Mouse (Mus musculus) adrenal gland, postnatal 14 days (tissue): ENCODE data around the gene Bbs12. TPM values are rescaled to one million over a fixed set of nuclear protein-coding genes. Genes with fewer than 3 reads are reported as not detected.

ENCODE experiments used
- DNase-seq: peaks from one replicate; pipeline ENCODE4 v3.0.0; 2021; ENCODE audit warnings: mixed read lengths
- total RNA-seq: library from RNA; stranded (reverse); gene quantifications from 2 replicates; pipeline ENCODE4 v1.2.3, GENCODE M21; 2021

Gene Bbs12
- total RNA-seq, 1 experiment from 2014 or later: 4.0 TPM

DNA sequence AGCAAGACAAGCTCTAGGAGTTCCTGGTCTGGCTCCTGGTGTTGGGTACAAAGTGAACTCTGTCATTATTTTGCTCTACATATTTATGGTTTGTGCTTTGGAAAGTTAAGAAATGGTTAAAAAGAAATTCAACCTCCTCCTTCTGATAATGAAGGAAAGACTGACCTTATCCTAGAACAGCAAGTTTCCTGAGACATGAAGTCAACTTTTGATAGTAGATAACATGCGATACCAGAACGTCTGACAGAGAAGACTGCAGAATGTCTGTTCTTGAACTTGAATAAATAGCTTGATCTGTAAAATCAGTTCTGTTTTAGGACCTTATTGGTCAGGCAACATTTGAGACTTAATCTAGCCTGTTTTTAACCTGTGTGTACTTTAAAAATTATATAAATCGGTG, 14.3 kb downstream of the Bbs12 start:
- DNase-seq: no peak

DNA sequence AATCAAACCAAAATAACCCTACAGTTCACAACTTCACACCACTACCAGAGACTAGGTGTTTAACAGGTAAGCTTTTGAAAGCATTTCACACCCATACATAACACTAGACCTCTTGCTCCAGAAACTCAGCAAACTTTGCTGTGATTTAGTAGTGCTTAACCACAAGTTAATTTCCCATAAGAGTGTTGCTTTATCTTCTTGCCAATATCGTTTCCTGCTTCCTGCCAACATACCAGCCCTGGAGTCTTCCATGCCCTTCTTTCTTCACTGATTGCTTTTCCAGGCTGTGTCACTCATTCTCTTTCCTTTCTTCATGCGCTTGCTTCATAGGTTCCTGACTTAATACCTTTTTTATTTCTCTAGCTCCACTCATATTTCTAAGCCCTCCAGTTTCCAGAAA, 16.1 kb downstream of the Bbs12 start:
- no peak for DNase-seq

DNA sequence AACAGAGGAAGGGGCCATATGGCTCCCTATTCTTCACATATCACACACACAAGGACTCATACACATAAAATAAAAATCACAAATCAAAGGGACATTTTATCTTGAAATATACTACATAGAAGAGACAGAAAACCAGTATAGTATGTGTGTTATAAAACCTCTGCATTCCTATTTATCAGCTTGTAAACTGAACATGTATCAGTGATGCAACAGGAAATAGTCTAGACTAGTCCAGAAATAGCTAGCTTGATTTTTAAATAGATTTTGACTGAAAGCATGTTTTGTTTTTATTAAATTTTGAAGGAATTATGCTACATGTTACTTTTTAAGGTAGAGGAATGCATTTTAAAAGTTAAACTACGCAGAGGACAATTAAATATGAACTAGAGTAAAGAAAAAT, 17.6 kb downstream of the Bbs12 start:
- DNase-seq: no peak

DNA sequence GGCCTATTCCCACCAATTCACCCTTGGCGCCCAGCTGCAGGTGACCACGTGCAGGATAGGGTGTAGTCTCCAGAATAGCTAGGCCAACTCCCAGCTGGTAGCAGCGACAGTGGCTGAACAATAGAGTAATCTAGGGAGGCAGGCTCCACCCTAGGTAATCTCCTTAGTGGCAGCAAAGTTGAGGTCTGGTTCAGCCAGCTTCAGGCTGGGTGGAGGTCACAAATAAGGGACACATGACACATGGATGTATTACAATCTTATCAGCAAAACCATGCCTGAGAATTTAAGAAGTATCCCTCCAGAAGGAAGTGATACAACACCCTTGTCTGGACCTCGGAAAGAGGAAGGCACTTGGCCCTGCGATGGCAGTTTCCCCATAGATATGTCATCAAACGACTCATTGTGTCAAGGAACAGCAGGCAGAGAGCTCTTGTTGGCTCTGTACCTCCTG, 19.7 kb downstream of the Bbs12 start:
- no peak for DNase-seq

DNA sequence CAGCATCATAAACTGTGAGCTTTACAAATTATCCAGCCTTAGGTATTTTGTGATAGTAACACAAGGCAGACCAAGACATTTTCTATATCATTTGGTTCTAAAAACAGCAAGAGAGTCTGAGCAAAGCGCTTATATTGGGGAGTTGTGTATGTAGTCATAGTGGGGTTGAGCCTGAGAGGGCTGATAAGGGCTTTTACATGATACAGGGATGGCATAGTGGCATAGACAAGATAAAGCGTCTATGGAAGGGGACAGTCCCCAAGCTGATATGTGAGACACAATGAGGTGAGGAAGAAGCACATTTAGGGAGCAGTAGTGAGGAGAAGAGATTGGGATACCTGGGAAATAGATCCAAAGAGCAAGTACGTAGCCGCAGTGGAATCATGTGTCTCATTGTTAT, 21.7 kb downstream of the Bbs12 start:
- DNase-seq: no peak

DNA sequence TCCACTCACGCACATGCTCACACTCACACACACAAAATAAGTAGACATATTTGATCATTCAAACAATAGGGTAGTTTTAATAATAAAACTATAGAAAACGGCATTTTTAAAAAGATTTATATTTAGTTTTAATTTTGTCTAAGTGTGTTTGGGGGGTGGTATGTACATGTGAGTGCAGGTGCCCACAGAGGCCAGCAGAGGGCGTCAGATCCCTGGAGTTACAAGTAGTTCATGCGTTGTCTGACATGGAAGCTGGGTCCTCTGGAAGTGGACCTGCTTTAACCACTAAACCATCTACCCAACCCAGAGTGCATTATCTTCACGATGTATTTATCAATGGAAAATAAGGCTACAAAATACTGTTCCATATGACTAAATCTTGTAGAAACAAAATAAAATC, 28.8 kb downstream of the Bbs12 start:
- DNase-seq: peak; percentile 65

DNA sequence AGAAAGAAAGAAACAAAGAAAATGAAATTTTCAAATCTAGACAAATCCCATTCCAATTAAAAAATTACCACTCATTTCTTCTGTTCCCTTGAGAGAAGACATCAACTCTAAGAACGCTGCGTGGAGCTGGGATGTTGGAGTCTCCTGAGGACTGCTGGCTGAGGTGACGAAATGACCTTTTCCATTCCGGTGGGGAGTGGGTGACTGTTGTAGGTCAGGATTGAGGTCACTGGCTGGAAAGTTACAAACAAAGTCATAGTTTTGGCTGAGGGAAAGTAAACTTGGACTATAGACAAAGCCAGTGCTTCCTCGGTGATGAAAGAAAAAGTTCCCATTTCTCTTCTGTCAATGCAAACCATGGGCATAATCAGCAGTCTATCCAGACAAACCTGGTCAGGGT, 30.5 kb downstream of the Bbs12 start:
- peak; percentile 11 for DNase-seq

DNA sequence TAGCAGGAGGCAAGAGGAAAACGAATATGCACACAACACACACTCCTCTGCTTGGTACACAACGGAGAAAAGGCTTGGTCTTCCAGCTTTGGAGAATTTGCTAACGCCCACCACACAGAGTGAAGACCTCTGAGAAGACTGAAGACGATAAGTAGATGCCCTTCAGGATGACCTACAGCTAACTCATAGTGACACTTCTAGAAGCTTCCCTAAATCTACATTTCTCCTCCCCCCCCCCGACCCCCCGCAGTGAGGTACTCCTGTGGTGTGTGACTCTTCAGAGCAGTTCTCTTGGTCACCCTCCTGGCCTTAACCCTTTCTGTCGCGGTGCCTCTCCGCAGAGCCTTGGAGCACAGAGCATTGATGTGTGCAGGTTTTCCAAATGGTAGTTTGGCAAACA, 35.3 kb downstream of the Bbs12 start:
- DNase-seq: no peak

DNA sequence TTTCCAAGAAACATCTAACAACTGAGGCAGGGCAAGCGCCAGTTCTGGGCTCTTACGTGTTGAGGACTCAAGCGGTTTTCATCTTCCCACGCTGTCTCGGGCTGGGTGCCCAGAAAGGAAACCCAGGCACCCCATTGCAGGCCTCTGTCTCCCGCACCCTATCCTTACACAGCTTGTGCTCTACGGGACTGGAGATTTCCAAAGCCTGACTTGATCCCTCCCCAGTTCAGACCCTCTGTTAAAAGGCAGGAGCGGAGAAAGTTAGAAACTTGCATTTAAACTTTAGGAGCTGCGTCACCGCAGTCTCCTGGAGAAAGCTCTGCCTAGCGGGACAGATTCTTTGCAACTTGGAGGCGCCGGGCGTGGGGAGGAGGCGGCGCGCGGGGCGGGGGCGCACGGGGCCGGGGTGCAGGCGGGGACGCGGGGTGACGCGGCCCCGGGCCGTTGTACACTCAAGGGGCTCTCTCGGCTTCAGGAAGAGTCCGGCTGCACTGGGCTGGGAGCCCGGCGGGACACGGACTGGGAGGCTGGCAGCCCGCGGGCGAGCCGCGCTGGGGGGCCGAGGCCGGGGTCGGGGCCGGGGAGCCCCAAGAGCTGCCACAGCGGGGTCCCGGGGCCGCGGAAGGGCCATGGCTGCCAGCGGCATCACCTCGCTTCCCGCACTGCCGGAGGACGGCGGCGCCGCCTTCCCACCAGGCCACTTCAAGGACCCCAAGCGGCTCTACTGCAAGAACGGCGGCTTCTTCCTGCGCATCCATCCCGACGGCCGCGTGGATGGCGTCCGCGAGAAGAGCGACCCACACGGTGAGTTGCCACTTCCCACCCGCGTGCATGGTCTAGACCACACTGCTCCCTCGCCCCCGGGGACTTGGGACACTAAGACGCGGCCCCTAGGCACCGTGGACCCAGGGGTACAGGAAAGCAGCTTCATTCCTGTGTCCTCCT, 36.1 kb downstream of the Bbs12 start, which contains the start of gene Fgf2:
Gene Fgf2 (plus strand): TSS at position 126 of the 945 bp plus-strand sequence.
- DNase-seq: peak; percentile 58

DNA sequence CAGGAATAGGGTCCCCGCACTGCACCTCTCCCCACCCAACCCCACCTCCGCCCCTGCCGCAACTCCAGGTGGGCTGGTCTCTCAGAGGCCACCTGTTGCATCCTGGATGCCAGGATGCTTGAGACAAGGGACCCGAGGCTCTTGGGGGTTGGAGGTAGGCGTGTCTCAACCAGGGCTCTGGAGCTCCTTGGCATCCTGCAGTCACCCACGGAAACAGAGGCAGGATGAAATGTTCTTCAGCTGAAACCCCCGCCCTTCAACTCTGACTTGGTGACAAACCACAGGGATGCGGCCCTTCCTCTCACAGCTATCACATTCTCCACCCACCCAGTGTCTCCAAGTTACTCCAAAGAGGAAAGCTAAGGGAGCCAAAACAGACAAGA, 36.8 kb downstream of the Bbs12 start:
- no peak for DNase-seq

DNA sequence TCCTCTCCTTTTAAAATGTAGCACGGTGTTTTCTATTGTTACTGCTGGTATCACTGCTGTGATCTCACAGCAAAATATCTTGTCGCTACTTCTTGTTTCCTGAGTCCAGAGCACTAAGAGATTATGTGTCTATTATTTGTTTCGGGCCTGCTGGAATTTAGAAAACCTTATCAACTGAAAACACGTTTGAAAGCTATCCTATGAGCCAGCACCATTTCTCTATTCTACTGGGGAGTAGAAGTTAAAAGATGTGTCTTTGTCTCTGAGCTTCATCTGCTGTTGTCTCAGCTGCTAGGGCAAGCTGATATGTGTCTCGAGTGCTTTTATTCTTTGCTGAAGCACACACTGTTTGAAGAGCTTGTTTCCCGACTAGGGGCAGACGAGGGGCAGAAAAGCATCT, 38.0 kb downstream of the Bbs12 start:
- no peak for DNase-seq

DNA sequence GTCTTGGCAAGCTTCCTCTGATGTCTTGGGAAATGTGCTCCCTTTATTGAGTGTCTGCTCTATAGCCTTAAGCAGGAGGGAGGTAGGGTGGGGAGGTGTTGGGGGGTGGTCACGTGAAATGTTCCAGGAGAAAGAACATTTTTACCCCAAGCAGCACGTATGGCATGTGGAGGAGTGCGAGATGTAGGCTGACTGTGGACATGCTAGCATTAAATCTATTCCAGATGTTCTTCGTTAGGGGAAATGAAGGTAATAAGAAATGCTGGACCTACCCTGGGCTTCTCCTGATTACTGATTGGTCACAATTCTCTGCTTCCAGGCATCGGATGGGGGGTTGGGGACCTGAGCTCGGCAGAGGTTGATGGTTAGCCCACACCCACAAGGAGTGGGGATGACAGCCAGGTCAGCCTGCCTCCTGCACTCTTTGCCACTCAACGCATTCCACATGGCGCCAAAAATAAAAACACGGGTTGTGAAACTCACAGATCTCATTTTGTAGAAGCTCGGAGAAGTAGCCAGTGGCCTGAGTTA, 41.7 kb downstream of the Bbs12 start:
- DNase-seq: no peak

DNA sequence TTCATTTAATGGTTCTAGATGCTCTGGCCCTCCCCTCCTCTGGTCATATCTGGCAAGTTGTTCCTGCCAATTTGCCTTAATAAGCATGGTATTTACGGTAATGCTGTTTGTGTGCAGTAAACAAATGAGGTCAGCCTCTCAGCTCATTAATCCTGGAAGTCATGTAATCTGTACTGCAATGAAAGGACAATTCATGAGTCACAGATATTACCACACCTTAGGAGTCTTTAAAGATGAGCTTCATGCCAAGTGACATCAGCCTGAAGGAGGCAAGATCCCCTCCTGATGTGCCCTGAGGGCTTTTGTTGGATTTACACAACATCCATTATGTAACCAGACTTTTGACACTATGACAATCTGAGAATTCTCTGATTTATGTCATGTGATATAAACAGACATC, 42.4 kb downstream of the Bbs12 start:
- no peak for DNase-seq

DNA sequence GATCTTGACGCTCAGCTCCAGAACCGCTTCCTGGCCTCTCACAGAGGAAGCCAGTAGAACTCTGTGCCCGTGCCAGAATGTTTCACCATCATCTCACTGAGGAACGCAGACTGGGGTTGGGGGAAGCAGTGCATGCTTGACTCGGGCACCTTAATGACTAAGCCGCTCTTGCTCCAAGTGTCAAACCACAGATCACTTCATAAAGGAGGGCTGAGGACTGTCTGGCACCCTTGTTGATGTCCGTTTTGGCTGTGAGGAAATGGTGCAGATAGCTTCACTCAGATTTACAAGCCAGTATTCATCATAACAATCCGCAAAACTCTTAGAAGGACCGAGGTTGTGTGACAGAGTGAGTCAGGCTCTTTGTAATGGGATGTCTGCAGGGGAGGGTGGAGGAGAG, 48.4 kb downstream of the Bbs12 start:
- peak; percentile 26 for DNase-seq

DNA sequence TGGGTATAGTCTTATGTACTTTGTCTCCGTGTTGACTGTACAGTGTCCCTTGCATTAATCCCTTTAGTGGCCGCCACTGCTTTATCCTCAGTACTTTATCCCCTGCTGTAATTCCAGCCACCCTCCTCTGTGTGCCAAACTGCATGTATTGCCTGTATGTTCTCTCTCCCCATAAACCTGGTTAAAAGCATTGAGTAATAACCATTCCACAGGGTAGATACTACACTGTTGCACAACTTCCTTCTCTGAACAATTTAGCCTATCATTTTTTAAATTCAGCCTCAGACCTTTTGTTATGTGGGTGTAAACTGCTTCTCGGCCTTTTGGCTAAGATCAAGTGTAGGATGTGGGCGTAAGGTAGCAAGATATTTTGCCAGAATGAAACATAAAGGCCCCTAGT, 52.8 kb downstream of the Bbs12 start:
- DNase-seq: no peak

DNA sequence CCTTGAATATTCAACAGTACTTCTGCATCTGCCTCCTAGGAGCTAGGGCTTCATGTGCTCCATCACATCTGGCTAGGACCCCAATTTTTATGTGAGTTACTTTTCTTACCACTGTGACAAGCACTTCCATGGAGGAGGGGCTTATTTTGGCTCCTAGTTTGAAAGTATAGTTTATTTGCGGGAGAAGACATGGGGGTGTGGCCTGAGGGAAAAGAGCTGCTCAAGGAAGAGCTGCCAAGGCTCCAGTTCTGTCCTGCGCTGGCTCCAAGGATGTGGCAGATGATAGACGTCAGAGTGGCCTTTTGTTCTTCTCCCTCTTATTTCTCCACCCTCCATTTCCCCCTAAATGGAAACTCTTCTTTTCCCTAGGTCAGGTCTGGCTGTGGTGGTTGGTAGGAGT, 53.6 kb downstream of the Bbs12 start:
- DNase-seq: no peak

DNA sequence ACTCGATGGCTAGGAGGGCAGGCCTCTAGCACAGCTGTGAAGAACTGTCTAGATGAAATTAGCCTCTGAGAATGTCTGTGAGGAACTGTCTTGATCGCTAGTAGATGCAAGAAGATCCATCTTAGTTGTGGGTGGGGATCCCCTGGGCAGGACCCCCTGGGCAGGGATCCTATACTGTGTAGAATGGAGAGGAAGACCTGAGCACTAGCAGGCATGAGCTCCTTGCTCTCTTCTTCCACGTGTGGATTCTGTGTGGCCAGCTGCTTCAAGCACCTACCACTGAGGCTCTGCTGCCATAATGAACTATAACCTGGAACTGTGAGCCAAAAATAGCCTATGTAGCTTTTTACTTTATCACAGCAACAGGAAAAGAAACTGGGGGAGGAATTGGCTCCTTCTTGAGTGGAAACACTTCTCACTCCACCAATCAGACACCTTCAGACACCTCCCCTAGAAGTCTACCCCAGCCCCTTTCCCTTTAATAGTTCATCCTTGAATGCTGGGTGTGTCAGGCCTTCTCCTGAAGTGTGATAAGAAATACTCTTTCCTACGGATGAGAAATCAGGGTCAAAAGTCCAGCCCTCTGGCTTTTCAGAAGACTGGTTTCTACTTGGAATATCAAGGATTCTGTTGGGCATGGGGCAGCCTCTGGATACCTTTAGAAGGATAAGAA, 54.2 kb downstream of the Bbs12 start:
- DNase-seq: no peak

DNA sequence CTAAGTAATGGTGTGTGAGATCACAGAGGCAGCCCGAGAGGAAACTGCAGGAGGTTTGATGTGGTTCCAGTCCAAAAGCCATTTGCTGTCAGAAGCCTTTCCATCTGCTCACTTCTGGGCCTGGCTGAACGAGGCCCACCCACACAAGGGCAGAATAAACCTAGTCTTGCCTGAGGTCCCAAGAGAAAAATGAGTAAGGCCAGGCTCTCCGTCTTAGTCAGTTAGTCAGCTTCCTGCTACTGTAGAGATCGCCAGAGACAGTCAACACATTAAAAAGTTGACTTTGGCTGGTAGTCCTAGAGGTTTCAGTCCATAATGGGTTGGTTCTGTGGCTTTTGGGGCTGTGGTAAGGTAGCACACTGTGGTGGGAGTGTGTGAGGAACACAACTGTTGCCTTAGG, 58.1 kb downstream of the Bbs12 start:
- no peak for DNase-seq

Other genes with a start within 250 kb of the Bbs12 start
- gene Adad1, start 249.0 kb upstream of the Bbs12 start, total RNA-seq: not detected in 2 replicates
- not detected in 2 replicates for gene Il2, start 186.6 kb upstream of the Bbs12 start, total RNA-seq
- not detected in 2 replicates for gene Il21, start 79.9 kb upstream of the Bbs12 start, total RNA-seq
- 2.9 and 3.0 TPM in 2 replicates for gene Cetn4, start 154 bp downstream of the Bbs12 start, total RNA-seq
- 2.9 and 3.4 TPM in 2 replicates for gene Fgf2, start 35.8 kb downstream of the Bbs12 start, total RNA-seq
- gene Spata5, start 107.3 kb downstream of the Bbs12 start, total RNA-seq: 32.2 and 34.1 TPM in 2 replicates
- 20.4 and 27.4 TPM in 2 replicates for gene Nudt6, start 107.7 kb downstream of the Bbs12 start, total RNA-seq